12 mouse cellular contexts compared by ENCODE assay signal in the genomic region with DNA sequence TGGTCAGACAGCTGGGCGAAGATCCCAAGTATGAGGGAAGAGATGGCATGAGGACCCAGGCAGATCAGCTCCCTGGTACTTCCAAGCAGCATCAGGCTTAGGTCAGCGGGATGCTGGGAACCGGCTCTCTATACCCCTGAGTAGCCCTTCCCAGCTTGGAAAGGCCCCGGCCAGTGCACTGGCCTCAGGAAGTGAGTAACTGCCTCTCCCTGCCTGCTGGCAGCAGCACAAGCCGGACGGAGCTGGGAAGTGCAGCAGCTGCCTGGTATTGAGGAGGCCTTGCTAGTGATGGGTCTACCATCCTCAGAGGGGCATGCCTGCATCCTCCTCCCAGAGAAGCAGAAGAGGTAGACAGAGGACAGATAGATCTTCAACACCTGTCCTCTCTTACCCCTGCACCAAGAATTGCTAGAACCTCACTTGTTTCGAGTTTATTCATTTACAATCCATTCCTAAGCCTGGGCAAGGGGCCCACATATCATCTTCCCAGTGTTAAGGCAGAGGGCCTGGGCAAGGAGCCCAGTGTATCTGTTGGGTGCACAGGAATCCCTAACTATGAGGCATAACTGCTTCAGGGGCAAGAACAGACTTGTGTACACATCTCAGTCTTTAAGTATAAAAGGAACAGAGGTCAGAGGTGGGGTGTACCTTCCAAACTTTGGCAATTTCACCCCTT. TPM values are rescaled to one million over a fixed set of nuclear protein-coding genes. Genes with fewer than 3 reads are reported as not detected.
DNase-seq lines count a peak whose midpoint lies in the region; ATAC-seq and TF ChIP-seq lines count a peak whose summit lies in the region.
"Had no signal": no experiment of that assay in that cellular context is flagged by ENCODE, and none has a peak within 500 bp of the region (broad histone marks: within the 10 kb centered on the region; RNA-seq: fewer than 3 reads in every experiment).

No protein-coding gene starts in this region.

- peak overlapping the region; percentile 20; the same call in 1 of the 2 replicates for H3K27ac ChIP-seq in hindbrain, postnatal 0 days
- no peak overlapping the region for H3K27ac ChIP-seq in hindbrain, embryonic 11.5 days (ENCODE audit: low read depth, low read length)
- H3K27ac ChIP-seq: neural tube, embryonic 15.5 days had no signal

- H3K27me3 ChIP-seq in hindbrain, postnatal 0 days (ENCODE audit: insufficient read depth, low read length) = no peaks in the 10 kb centered on the region
- H3K27me3 ChIP-seq in hindbrain, embryonic 11.5 days (ENCODE audit: control insufficient read depth, insufficient read depth, low read length) = peaks cover 4% of the 10 kb centered on the region; the same call in 1 of the 2 replicates

- no peaks in the 10 kb centered on the region; the same call in 1 of the 2 replicates for H3K4me1 ChIP-seq in hindbrain, postnatal 0 days (ENCODE audit: insufficient read depth, low read length)
- 0 out of 2 replicates have a peak, but pooled peaks cover 2% of the 10 kb centered on the region for H3K4me1 ChIP-seq in hindbrain, embryonic 11.5 days (replicated peaks; ENCODE audit: control insufficient read depth, insufficient read depth, low read length)
- H3K4me1 ChIP-seq: megakaryocyte, embryonic 14.5 days had no signal

- no peak overlapping the region for H3K9ac ChIP-seq in hindbrain, postnatal 0 days (replicated peaks; ENCODE audit: low read length)
- H3K9ac ChIP-seq in hindbrain, embryonic 11.5 days (ENCODE audit: low read depth, low read length) = no peak overlapping the region
- H3K9ac ChIP-seq: neural tube, embryonic 15.5 days had no signal

- H3K36me3 ChIP-seq in hindbrain, postnatal 0 days (ENCODE audit: insufficient read depth, low read length) = no peaks in the 10 kb centered on the region
- H3K36me3 ChIP-seq in hindbrain, embryonic 11.5 days (ENCODE audit: control insufficient read depth, insufficient read depth, low read length) = no peaks in the 10 kb centered on the region
- H3K36me3 ChIP-seq: neural tube, embryonic 15.5 days had no signal

- 48% methylated on average over 7 of the region's 7 CpGs for WGBS in hindbrain, postnatal 0 days
- WGBS in hindbrain, embryonic 11.5 days = 77% methylated on average over 7 of the region's 7 CpGs

- intact Hi-C loops in heart, postnatal 25 days (cut with DNase I) = no loop called here

- no peaks in the 10 kb centered on the region for H3K9me3 ChIP-seq in hindbrain, postnatal 0 days (ENCODE audit: low read length)
- no peaks in the 10 kb centered on the region for H3K9me3 ChIP-seq in hindbrain, embryonic 11.5 days (ENCODE audit: control insufficient read depth, low read length)
- H3K9me3 ChIP-seq: neural tube, embryonic 15.5 days had no signal

- no peak for TF ChIP-seq CTCF in hindbrain, postnatal 0 days (IDR thresholded peaks at IDR 0.05; ENCODE audit: low read depth)

- no peak for ATAC-seq in hindbrain, postnatal 0 days
- ATAC-seq in hindbrain, embryonic 11.5 days (ENCODE audit: low FRiP score) = no peak

- no peak for DNase-seq in hindbrain, postnatal 0 days (ENCODE audit: low spot score)
- DNase-seq in hindbrain, embryonic 11.5 days (ENCODE audit: low spot score) = no peak
- peak; percentile 62 for DNase-seq in fibroblast of lung, adult 2 months (ENCODE audit: low read depth)
- DNase-seq in heart, postnatal 25 days (ENCODE audit: low spot score) = peak; percentile 65
- peak; percentile 65 for DNase-seq in lung, postnatal 25 days (ENCODE audit: low spot score)
- DNase-seq in thymus, postnatal 0 days (ENCODE audit: low spot score) = no peak
- no peak for DNase-seq in frontal cortex, postnatal 25 days (ENCODE audit: low spot score in 2 of 2)
- no peak for DNase-seq in cerebellum, adult 9-11 months

- H3K4me2 ChIP-seq in hindbrain, postnatal 0 days (ENCODE audit: low read depth, low read length) = no peak overlapping the region
- no peak overlapping the region for H3K4me2 ChIP-seq in hindbrain, embryonic 11.5 days (replicated peaks; ENCODE audit: low read depth, low read length)
- H3K4me2 ChIP-seq: neural tube, embryonic 15.5 days had no signal

- no peak overlapping the region for H3K4me3 ChIP-seq in hindbrain, postnatal 0 days (ENCODE audit: low read length)
- no peak overlapping the region for H3K4me3 ChIP-seq in hindbrain, embryonic 11.5 days (ENCODE audit: low read depth, low read length)
- H3K4me3 ChIP-seq: megakaryocyte, embryonic 14.5 days; neural tube, embryonic 15.5 days had no signal

RNA-seq across cellular contexts. Expression of a gene that starts 5.6 kb away (rescaled TPM):
- 2.6 and 3.7 TPM in 2 replicates for total RNA-seq in hindbrain, postnatal 0 days (2014; rRNA removed)
- polyA plus RNA-seq in hindbrain, postnatal 0 days (2015; fragmentation: Nextera tagmentation; extraction: Ambion mirVana) = 0.90 and 0.98 TPM in 2 replicates
- polyA plus RNA-seq in hindbrain, embryonic 11.5 days (2014; fragmentation: Nextera tagmentation; extraction: Ambion mirVana) = 0.12 and 0.45 TPM in 2 replicates
- total RNA-seq in heart, postnatal 25 days (2021) = under 1 TPM; 0.59 to 0.88 TPM
- polyA plus RNA-seq in thymus, postnatal 0 days (2015; fragmentation: Nextera tagmentation; extraction: Ambion mirVana) = 1.7 and 1.8 TPM in 2 replicates
- total RNA-seq: CH12.LX had no signal

RNA-seq across cellular contexts. Expression of a gene that starts 45.5 kb away (rescaled TPM):
- 0.63 TPM in 1 of 2 replicates, not detected in the other for total RNA-seq in hindbrain, postnatal 0 days (2014; rRNA removed)
- 0.18 TPM in 1 of 2 replicates, not detected in the other for polyA plus RNA-seq in hindbrain, postnatal 0 days (2015; fragmentation: Nextera tagmentation; extraction: Ambion mirVana)
- not detected in 2 replicates for polyA plus RNA-seq in hindbrain, embryonic 11.5 days (2014; fragmentation: Nextera tagmentation; extraction: Ambion mirVana)
- total RNA-seq in heart, postnatal 25 days (2021) = not detected
- polyA plus RNA-seq in thymus, postnatal 0 days (2015; fragmentation: Nextera tagmentation; extraction: Ambion mirVana) = 0.86 and 1.1 TPM in 2 replicates
- total RNA-seq: layer of hippocampus, postnatal 10 days had no signal
- polyA plus RNA-seq: neural tube, embryonic 15.5 days had no signal

Comparison
In these comparisons a context has a peak if more than half of its experiments do, and no peak if none do; other contexts are left out.
1. DNase-seq: peak in fibroblast of lung, adult 2 months (single experiment), heart, postnatal 25 days (single experiment) and lung, postnatal 25 days (single experiment); none in hindbrain, postnatal 0 days (single experiment), hindbrain, embryonic 11.5 days (single experiment), thymus, postnatal 0 days (single experiment), frontal cortex, postnatal 25 days (0 of 2) and cerebellum, adult 9-11 months (single experiment).